Mouse (Mus musculus) brain, embryonic 14.5 days (tissue): ENCODE measurements around the gene Zfp91.
A peak's percentile ranks its signal among the peaks of the same experiment; 100 is the strongest.

Source experiments
- CTCF ChIP-seq: fragments of 200-500 bp; IDR thresholded peaks from 2 replicates; pipeline ENCODE4 v1.5.1; 2012; ENCODE audit warnings: inconsistent platforms, mild to moderate bottlenecking, moderate library complexity, borderline replicate concordance; ENCODE audit not compliant: insufficient read depth, insufficient read length; ENCODE audit errors: extremely low read depth
- POLR2A ChIP-seq: fragments of 200-500 bp; IDR thresholded peaks from 2 replicates; pipeline ENCODE4 v1.6.1; 2012; ENCODE audit warnings: mild to moderate bottlenecking, inconsistent platforms, borderline replicate concordance; ENCODE audit not compliant: poor library complexity, insufficient read depth, insufficient read length, severe bottlenecking; ENCODE audit errors: extremely low read depth

GRCm38 (mm10) chr19:12797071-12797470, 1.1 kb upstream of the Zfp91 start:
- TF ChIP-seq POLR2A: no peak
- TF ChIP-seq CTCF: peak; percentile 23; the same call in 1 of the 2 replicates
